Mouse (Mus musculus) NIH3T3 (cell line): ENCODE measurements around the gene E330009J07Rik.

Experiments used
- DNase-seq: peaks from one replicate; pipeline ENCODE4 v3.0.0-alpha.2; 2012; ENCODE audit warnings: low read depth

Gene E330009J07Rik

GRCm38 (mm10) chr6:40436047-40436483 lies at the start of gene E330009J07Rik:
Gene E330009J07Rik, minus strand, starts transcription at chr6:40436135.
- DNase-seq = peak; percentile 84

GRCm38 (mm10) chr6:40482318-40482717 lies 46.4 kb upstream of the E330009J07Rik start:
- no peak for DNase-seq

GRCm38 (mm10) chr6:40479705-40480104 lies 43.8 kb upstream of the E330009J07Rik start:
- DNase-seq = peak; percentile 62

- no peak for DNase-seq
Observed at GRCm38 (mm10) chr6:40476132-40476531, 40.2 kb upstream of the E330009J07Rik start.

GRCm38 (mm10) chr6:40471720-40472010 lies 35.7 kb upstream of the E330009J07Rik start:
- DNase-seq = no peak

GRCm38 (mm10) chr6:40470916-40471719 lies 35.2 kb upstream of the E330009J07Rik start, which contains the start of gene Ssbp1:
Gene Ssbp1, plus strand, starts transcription at chr6:40471352.
- peak; percentile 98 for DNase-seq

- peak; percentile 28 for DNase-seq
Observed at GRCm38 (mm10) chr6:40465710-40466109, 29.8 kb upstream of the E330009J07Rik start.

GRCm38 (mm10) chr6:40454436-40455041 lies 18.6 kb upstream of the E330009J07Rik start:
- DNase-seq = peak; percentile 54

GRCm38 (mm10) chr6:40448626-40449025 lies 12.7 kb upstream of the E330009J07Rik start:
- peak; percentile 52 for DNase-seq

GRCm38 (mm10) chr6:40443281-40443928 lies 7.5 kb upstream of the E330009J07Rik start:
- no peak for DNase-seq

GRCm38 (mm10) chr6:40441755-40442154 lies 5.8 kb upstream of the E330009J07Rik start:
- DNase-seq = no peak

- DNase-seq = no peak
Observed at GRCm38 (mm10) chr6:40441276-40441675, 5.3 kb upstream of the E330009J07Rik start.

- no peak for DNase-seq
Observed at GRCm38 (mm10) chr6:40439731-40440130, 3.8 kb upstream of the E330009J07Rik start.

- DNase-seq = no peak
Observed at GRCm38 (mm10) chr6:40438936-40439335, 3.0 kb upstream of the E330009J07Rik start, which contains the start of gene Wee2. Gene Wee2, plus strand, starts transcription at chr6:40439088.

- DNase-seq = peak; percentile 61
Observed at GRCm38 (mm10) chr6:40435151-40436046, 536 bp downstream of the E330009J07Rik start.

- DNase-seq = no peak
Observed at GRCm38 (mm10) chr6:40434697-40435096, 1.2 kb downstream of the E330009J07Rik start.

GRCm38 (mm10) chr6:40432346-40433275 lies 3.3 kb downstream of the E330009J07Rik start:
- DNase-seq = no peak

- DNase-seq = no peak
Observed at GRCm38 (mm10) chr6:40431812-40432211, 4.1 kb downstream of the E330009J07Rik start.

GRCm38 (mm10) chr6:40431356-40431755 lies 4.6 kb downstream of the E330009J07Rik start:
- peak; percentile 54 for DNase-seq

GRCm38 (mm10) chr6:40430878-40431277 lies 5.1 kb downstream of the E330009J07Rik start:
- DNase-seq = peak; percentile 68

- no peak for DNase-seq
Observed at GRCm38 (mm10) chr6:40430251-40430650, 5.7 kb downstream of the E330009J07Rik start.
